Mouse (Mus musculus) gastrocnemius, adult 8-10 months (tissue): ENCODE measurements around the gene Trim65. TPM values are rescaled to one million over a fixed set of nuclear protein-coding genes. Genes with fewer than 3 reads are reported as not detected.
"Not testable (repeated sequence)": the region's sequence is repeated elsewhere in the genome, so short reads cannot be mapped to it uniquely, and the experiment has no call there.

Source experiments
- DNase-seq, 2 experiments: peaks; one replicate each; pipeline ENCODE4 v3.0.0; 2022; ENCODE audit warnings: low spot score in 2 of 2
- total RNA-seq, 4 experiments: library from RNA; stranded (reverse); gene quantifications; 2 replicates each; pipeline ENCODE4 v1.2.4; 2022

Trim65 gene
- total RNA-seq, 4 experiments from 2014 or later: 3.4 to 4.5 (median 4.0) TPM

- DNase-seq: no peak
Measured at GRCm38 (mm10) chr11:116109441-116110081, 21.4 kb downstream of the Trim65 start.

GRCm38 (mm10) chr11:116108464-116109137 is 22.3 kb downstream of the Trim65 start:
- DNase-seq: peak in 1 of 2 experiments; percentile 80

- no peak for DNase-seq
Measured at GRCm38 (mm10) chr11:116107777-116108285, 23.1 kb downstream of the Trim65 start.

- no peak for DNase-seq
Measured at GRCm38 (mm10) chr11:116106963-116107776, 23.8 kb downstream of the Trim65 start.

- no peak for DNase-seq
Measured at GRCm38 (mm10) chr11:116106154-116106962, 24.6 kb downstream of the Trim65 start.

- DNase-seq: no peak
Measured at GRCm38 (mm10) chr11:116105065-116105464, 25.9 kb downstream of the Trim65 start.

GRCm38 (mm10) chr11:116104006-116104646 is 26.8 kb downstream of the Trim65 start:
- DNase-seq: peak; percentile 59 to 73

GRCm38 (mm10) chr11:116103572-116103971 is 27.4 kb downstream of the Trim65 start:
- DNase-seq: no peak

- no peak for DNase-seq
Measured at GRCm38 (mm10) chr11:116102472-116102871, 28.5 kb downstream of the Trim65 start.

- peak; percentile 24 to 60 for DNase-seq
Measured at GRCm38 (mm10) chr11:116101931-116102381, 29.0 kb downstream of the Trim65 start.

GRCm38 (mm10) chr11:116100839-116101238 is 30.1 kb downstream of the Trim65 start:
- DNase-seq: no peak

GRCm38 (mm10) chr11:116100385-116100784 is 30.5 kb downstream of the Trim65 start:
- peak; percentile 80 to 88 for DNase-seq

- DNase-seq: no peak
Measured at GRCm38 (mm10) chr11:116099462-116099861, 31.5 kb downstream of the Trim65 start.

- no peak for DNase-seq
Measured at GRCm38 (mm10) chr11:116098711-116099460, 32.0 kb downstream of the Trim65 start.

- no peak for DNase-seq
Measured at GRCm38 (mm10) chr11:116096213-116097108, 34.5 kb downstream of the Trim65 start.

GRCm38 (mm10) chr11:116095573-116095972 is 35.4 kb downstream of the Trim65 start:
- peak in 1 of 2 experiments; percentile 38 for DNase-seq

- no peak for DNase-seq
Measured at GRCm38 (mm10) chr11:116093771-116094565, 37.0 kb downstream of the Trim65 start.

GRCm38 (mm10) chr11:116092959-116093358 is 38.0 kb downstream of the Trim65 start:
- DNase-seq: not testable (repeated sequence)
